Mouse (Mus musculus) MEL (cell line): ENCODE measurements around the gene Ube3c. TPM values are rescaled to one million over a fixed set of nuclear protein-coding genes. Genes with fewer than 3 reads are reported as not detected.

Experiments
- DNase-seq: peaks from one replicate; pipeline ENCODE4 v3.0.0; 2011; ENCODE audit warnings: low read depth, low spot score
- H3K27ac ChIP-seq: 2 replicates; pipeline ENCODE4 v1.5.1; 2012; ENCODE audit warnings: low read depth, mild to moderate bottlenecking, control low read depth, low read length, moderate library complexity; ENCODE audit not compliant: control insufficient read depth
- H3K27me3 ChIP-seq, 2 experiments: fragments of 150-350 bp in 1 of 2; sonication (generic) in 1 of 2; 2 replicates each; pipeline ENCODE4 v1.6.1; 2012; ENCODE audit warnings: low read length in 2 of 2, mild to moderate bottlenecking in 2 of 2, improper control_type of control experiment in 1 of 2, moderate library complexity in 1 of 2; ENCODE audit not compliant: insufficient read depth in 2 of 2, control insufficient read depth in 1 of 2
- H3K36me3 ChIP-seq, 2 experiments: 2 replicates each; pipeline ENCODE4 v1.6.1; 2012 to 2014; ENCODE audit warnings: low read length in 2 of 2, improper control_type of control experiment in 1 of 2, inconsistent platforms in 1 of 2, mild to moderate bottlenecking in 1 of 2; ENCODE audit not compliant: insufficient read depth in 2 of 2, control insufficient read depth in 1 of 2
- H3K4me1 ChIP-seq, 2 experiments: fragments of 150-350 bp in 1 of 2; sonication (generic) in 1 of 2; 2 replicates each; pipeline ENCODE4 v1.6.1; 2012; ENCODE audit warnings: low read length in 2 of 2, improper control_type of control experiment in 1 of 2, mild to moderate bottlenecking in 1 of 2; ENCODE audit not compliant: insufficient read depth in 2 of 2, control insufficient read depth in 1 of 2
- H3K4me3 ChIP-seq, 2 experiments: fragments of 150-350 bp in 1 of 2; sonication (generic) in 1 of 2; 2 replicates each; pipeline ENCODE4 v1.5.1; 2012; ENCODE audit warnings: low read depth in 2 of 2, low read length in 2 of 2, mild to moderate bottlenecking in 2 of 2, moderate library complexity in 2 of 2, control low read depth in 1 of 2, improper control_type of control experiment in 1 of 2; ENCODE audit not compliant: control insufficient read depth in 1 of 2, insufficient read depth in 1 of 2
- H3K79me2 ChIP-seq: 2 replicates; pipeline ENCODE4 v1.6.1; 2012; ENCODE audit warnings: mild to moderate bottlenecking, low read length, moderate library complexity; ENCODE audit not compliant: control insufficient read depth, poor library complexity, insufficient read depth
- H3K9ac ChIP-seq: 2 replicates; pipeline ENCODE4 v1.6.1; 2012; ENCODE audit warnings: low read depth, mild to moderate bottlenecking, control low read depth, low read length, moderate library complexity; ENCODE audit not compliant: control insufficient read depth, poor library complexity, severe bottlenecking
- H3K9me3 ChIP-seq: fragments of 150-350 bp; sonication (generic); replicated peaks from 2 replicates; pipeline ENCODE4 v1.6.1; 2012; ENCODE audit warnings: mild to moderate bottlenecking, low read length, improper control_type of control experiment, moderate library complexity; ENCODE audit not compliant: insufficient read depth
- BHLHE40 ChIP-seq: IDR thresholded peaks from 2 replicates; pipeline ENCODE4 v1.6.1; 2012; ENCODE audit warnings: low read depth, mild to moderate bottlenecking, inconsistent platforms, low read length, improper control_type of control experiment, borderline replicate concordance
- CHD1 ChIP-seq: IDR thresholded peaks from 2 replicates; pipeline ENCODE4 v1.6.1; 2012; ENCODE audit warnings: low read depth, mild to moderate bottlenecking, inconsistent platforms, low read length, improper control_type of control experiment
- CHD2 ChIP-seq: IDR thresholded peaks from 2 replicates; pipeline ENCODE4 v1.6.1; 2011; ENCODE audit warnings: low read length, improper control_type of control experiment
- CTCF ChIP-seq, 3 experiments: IDR thresholded peaks in 2 of 3; conservative IDR thresholded peaks in 1 of 3; 2 replicates each; pipeline ENCODE4 v1.5.1; 2011 to 2012; ENCODE audit warnings: low read length in 3 of 3, low read depth in 2 of 3, mild to moderate bottlenecking in 2 of 3, improper control_type of control experiment in 1 of 3, inconsistent platforms in 1 of 3, mixed read lengths in 1 of 3, moderate library complexity in 1 of 3; ENCODE audit not compliant: control insufficient read depth in 1 of 3, insufficient read depth in 1 of 3, poor library complexity in 1 of 3, severe bottlenecking in 1 of 3
- E2F4 ChIP-seq: IDR thresholded peaks from 2 replicates; pipeline ENCODE4 v1.6.1; 2011; ENCODE audit warnings: low read depth, low read length, improper control_type of control experiment, borderline replicate concordance
- ELF1 ChIP-seq: IDR thresholded peaks from 2 replicates; pipeline ENCODE4 v1.6.1; 2014; ENCODE audit warnings: low read depth, mild to moderate bottlenecking, inconsistent platforms, low read length, improper control_type of control experiment, moderate library complexity
- EP300 ChIP-seq, 2 experiments: IDR thresholded peaks; 2 replicates each; pipeline ENCODE4 v1.6.1; 2011; ENCODE audit warnings: improper control_type of control experiment in 2 of 2, low read length in 2 of 2, low read depth in 1 of 2, mild to moderate bottlenecking in 1 of 2
- ETS1 ChIP-seq: IDR thresholded peaks from 2 replicates; pipeline ENCODE4 v1.6.1; 2012; ENCODE audit warnings: low read depth, mild to moderate bottlenecking, inconsistent platforms, low read length, improper control_type of control experiment, moderate library complexity
- GABPA ChIP-seq: IDR thresholded peaks from 2 replicates; pipeline ENCODE4 v1.6.1; 2012; ENCODE audit warnings: low read depth, mild to moderate bottlenecking, inconsistent platforms, low read length, improper control_type of control experiment, moderate library complexity
- GATA1 ChIP-seq: IDR thresholded peaks from 2 replicates; pipeline ENCODE4 v1.6.1; 2011; ENCODE audit warnings: low read depth, low read length, improper control_type of control experiment
- HCFC1 ChIP-seq: IDR thresholded peaks from 2 replicates; pipeline ENCODE4 v1.6.1; 2012; ENCODE audit warnings: low read depth, mild to moderate bottlenecking, inconsistent platforms, low read length, improper control_type of control experiment, moderate library complexity
- KAT2A ChIP-seq: conservative IDR thresholded peaks from 2 replicates; pipeline ENCODE4 v1.6.1; 2012; ENCODE audit warnings: low read depth, low read length, improper control_type of control experiment, inconsistent platforms
- MAFK ChIP-seq: IDR thresholded peaks from 2 replicates; pipeline ENCODE4 v1.6.1; 2011; ENCODE audit warnings: low read depth, mild to moderate bottlenecking, low read length, improper control_type of control experiment, borderline replicate concordance
- MAX ChIP-seq: IDR thresholded peaks from 2 replicates; pipeline ENCODE4 v1.6.1; 2011; ENCODE audit warnings: low read length, improper control_type of control experiment
- MAZ ChIP-seq: IDR thresholded peaks from 2 replicates; pipeline ENCODE4 v1.6.1; 2012; ENCODE audit warnings: low read depth, mild to moderate bottlenecking, inconsistent platforms, low read length, improper control_type of control experiment
- MEF2A ChIP-seq: IDR thresholded peaks from 2 replicates; pipeline ENCODE4 v1.6.1; 2014; ENCODE audit warnings: low read depth, mild to moderate bottlenecking, inconsistent platforms, low read length, improper control_type of control experiment; ENCODE audit not compliant: poor library complexity, insufficient replicate concordance, severe bottlenecking; ENCODE audit errors: extremely low read depth
- MXI1 ChIP-seq: IDR thresholded peaks from 2 replicates; pipeline ENCODE4 v1.6.1; 2011; ENCODE audit warnings: mild to moderate bottlenecking, low read depth, low read length, improper control_type of control experiment
- MYB ChIP-seq: IDR thresholded peaks from 2 replicates; pipeline ENCODE4 v1.6.1; 2011; ENCODE audit warnings: mild to moderate bottlenecking, low read depth, low read length, improper control_type of control experiment
- MYC ChIP-seq: IDR thresholded peaks from 2 replicates; pipeline ENCODE4 v1.6.1; 2011; ENCODE audit warnings: low read depth, mild to moderate bottlenecking, low read length, improper control_type of control experiment, moderate library complexity
- NELFE ChIP-seq: IDR thresholded peaks from 2 replicates; pipeline ENCODE4 v1.6.1; 2011; ENCODE audit warnings: low read depth, low read length, improper control_type of control experiment
- NRF1 ChIP-seq: IDR thresholded peaks from 2 replicates; pipeline ENCODE4 v1.6.1; 2014; ENCODE audit warnings: low read depth, mild to moderate bottlenecking, inconsistent platforms, low read length, improper control_type of control experiment, moderate library complexity; ENCODE audit not compliant: poor library complexity, insufficient read depth, severe bottlenecking
- POLR2A ChIP-seq, 2 experiments: IDR thresholded peaks; 2 replicates each; pipeline ENCODE4 v1.6.1; 2011 to 2012; ENCODE audit warnings: low read length in 2 of 2, mild to moderate bottlenecking in 2 of 2, control low read depth in 1 of 2, improper control_type of control experiment in 1 of 2, low read depth in 1 of 2, moderate library complexity in 1 of 2; ENCODE audit not compliant: control insufficient read depth in 1 of 2, insufficient read depth in 1 of 2, poor library complexity in 1 of 2
- POLR2AphosphoS2 ChIP-seq: IDR thresholded peaks from 2 replicates; pipeline ENCODE4 v1.6.1; 2011; ENCODE audit warnings: low read length, improper control_type of control experiment
- POLR2AphosphoS5 ChIP-seq: IDR thresholded peaks from 2 replicates; pipeline ENCODE4 v1.6.1; 2012; ENCODE audit warnings: low read depth, borderline replicate concordance, mild to moderate bottlenecking, inconsistent platforms, low read length, moderate library complexity, mixed read lengths
- RAD21 ChIP-seq: IDR thresholded peaks from 2 replicates; pipeline ENCODE4 v1.6.1; 2011; ENCODE audit warnings: mild to moderate bottlenecking, low read depth, low read length, improper control_type of control experiment
- RCOR1 ChIP-seq: IDR thresholded peaks from 2 replicates; pipeline ENCODE4 v1.6.1; 2012; ENCODE audit warnings: low read depth, mild to moderate bottlenecking, inconsistent platforms, low read length, improper control_type of control experiment
- SIN3A ChIP-seq: IDR thresholded peaks from 2 replicates; pipeline ENCODE4 v1.6.1; 2012; ENCODE audit warnings: low read length, improper control_type of control experiment, inconsistent platforms
- SMC3 ChIP-seq: IDR thresholded peaks from 2 replicates; pipeline ENCODE4 v1.6.1; 2011; ENCODE audit warnings: low read depth, low read length, improper control_type of control experiment
- TAL1 ChIP-seq: IDR thresholded peaks from 2 replicates; pipeline ENCODE4 v1.6.1; 2012; ENCODE audit warnings: mild to moderate bottlenecking, inconsistent platforms, low read length, moderate library complexity, mixed read lengths
- TBP ChIP-seq: IDR thresholded peaks from 2 replicates; pipeline ENCODE4 v1.8.0; 2011; ENCODE audit warnings: low read depth, low read length, improper control_type of control experiment
- UBTF ChIP-seq: IDR thresholded peaks from 2 replicates; pipeline ENCODE4 v1.6.1; 2012; ENCODE audit warnings: low read depth, mild to moderate bottlenecking, inconsistent platforms, low read length, improper control_type of control experiment, moderate library complexity, borderline replicate concordance; ENCODE audit not compliant: insufficient read depth
- USF1 ChIP-seq: IDR thresholded peaks from 2 replicates; pipeline ENCODE4 v1.6.1; 2014; ENCODE audit warnings: low read depth, mild to moderate bottlenecking, inconsistent platforms, low read length, improper control_type of control experiment, moderate library complexity
- USF2 ChIP-seq, 2 experiments: IDR thresholded peaks; 2 replicates each; pipeline ENCODE4 v1.6.1; 2011 to 2012; ENCODE audit warnings: improper control_type of control experiment in 2 of 2, low read length in 2 of 2, borderline replicate concordance in 1 of 2, inconsistent platforms in 1 of 2, low read depth in 1 of 2, mild to moderate bottlenecking in 1 of 2; ENCODE audit not compliant: insufficient read depth in 1 of 2
- ZC3H11A ChIP-seq: IDR thresholded peaks from 2 replicates; pipeline ENCODE4 v1.6.1; 2012; ENCODE audit warnings: low read depth, mild to moderate bottlenecking, inconsistent platforms, low read length, improper control_type of control experiment
- ZKSCAN1 ChIP-seq: IDR thresholded peaks from 2 replicates; pipeline ENCODE4 v1.6.1; 2012; ENCODE audit warnings: low read depth, mild to moderate bottlenecking, inconsistent platforms, low read length, improper control_type of control experiment, moderate library complexity
- ZMIZ1 ChIP-seq: IDR thresholded peaks from 2 replicates; pipeline ENCODE4 v1.6.1; 2012; ENCODE audit warnings: low read depth, mild to moderate bottlenecking, inconsistent platforms, low read length, improper control_type of control experiment, moderate library complexity
- polyA plus RNA-seq, 2 experiments: library from polyadenylated mRNA; stranded (reverse) in 1 of 2; unstranded in 1 of 2; fragments of >175 nt in 1 of 2; fragments of >200 nt in 1 of 2; gene quantifications; 2 replicates each; pipeline versions ENCODE4 v1.2.1 to v1.2.4; 2012; ENCODE audit warnings: low replicate concordance in 2 of 2, low read depth in 1 of 2; ENCODE audit not compliant: insufficient read length in 2 of 2, insufficient read depth in 1 of 2, missing spikeins in 1 of 2
- total RNA-seq: library from RNA; depleted of rRNA; stranded (reverse); fragments of 300-350 nt; gene quantifications from 2 replicates; pipeline ENCODE4 v1.2.3, GENCODE M21; 2012; rRNA removed

The Ube3c gene
- total RNA-seq (39.6 and 39.9 TPM in 2 replicates), polyA plus RNA-seq (10 to 100 TPM in 1 of 2 experiments, not detected in 1; 34.7 TPM)

- H3K9ac ChIP-seq = peak within 1 kb of the TSS; percentile 99
- 0 out of 2 replicates have a peak, but pooled peaks cover 3% of the 10 kb centered on the region for H3K9me3 ChIP-seq
- H3K36me3 ChIP-seq = peaks cover 17 to 27% of the 10 kb centered on the region in 2 experiments
- H3K4me3 ChIP-seq = peak within 1 kb of the TSS; percentile 87 to 100
- H3K27ac ChIP-seq = peak within 1 kb of the TSS; percentile 90
- H3K4me1 ChIP-seq = peaks cover 9 to 11% of the 10 kb centered on the region in 2 experiments
- H3K79me2 ChIP-seq = peaks cover 33% of the 10 kb centered on the region
- no peaks in the 10 kb centered on the region for H3K27me3 ChIP-seq
- DNase-seq = peak; percentile 100
- TF ChIP-seq CTCF (IDR thresholded peaks at IDR 0.05 in 2 of 3, conservative IDR thresholded peaks at IDR 0.05 in 1 of 3; ENCODE audit: control insufficient read depth in 1 of 3, insufficient read depth in 1 of 3, low read depth in 2 of 3, low read length in 3 of 3, poor library complexity in 1 of 3, severe bottlenecking in 1 of 3) (no peak), MYC (0 out of 2 replicates have a peak, but pooled peaks have one; percentile 68), TAL1 (no peak), RCOR1 (no peak; the same call in 1 of the 2 replicates), NRF1 (peak; percentile 87), MAX (peak; percentile 49; the same call in 1 of the 2 replicates), ZKSCAN1 (no peak), MXI1 (no peak), ETS1 (no peak; the same call in 1 of the 2 replicates), CHD1 (no peak), NELFE (peak; percentile 90), RAD21 (no peak), UBTF (no peak), ZC3H11A (no peak), MEF2A (no peak), POLR2A (IDR thresholded peaks at IDR 0.05; ENCODE audit: control insufficient read depth in 1 of 2, insufficient read depth in 1 of 2, low read depth in 1 of 2, low read length in 2 of 2, poor library complexity in 1 of 2) (peak; percentile 38 to 89; a peak in 3 of 4 replicates), ELF1 (peak; percentile 96), POLR2AphosphoS2 (peak; percentile 86), KAT2A (peak; percentile 95), TBP (peak; percentile 77), HCFC1 (peak; percentile 96), USF2 (IDR thresholded peaks at IDR 0.05; ENCODE audit: borderline replicate concordance in 1 of 2, insufficient read depth in 1 of 2, low read depth in 1 of 2, low read length in 2 of 2) (no peak), MAZ (no peak; the same call in 1 of the 2 replicates), GABPA (no peak), BHLHE40 (no peak), MAFK (no peak), EP300 (IDR thresholded peaks at IDR 0.05; ENCODE audit: low read depth in 1 of 2, low read length in 2 of 2) (peak in 1 of 2 experiments; percentile 4; a peak in 1 of 4 replicates), E2F4 (no peak; the same call in 1 of the 2 replicates), ZMIZ1 (peak; percentile 62; the same call in 1 of the 2 replicates), MYB (no peak), GATA1 (no peak), CHD2 (no peak), POLR2AphosphoS5 (no peak; the same call in 1 of the 2 replicates), SIN3A (peak; percentile 66; the same call in 1 of the 2 replicates), SMC3 (no peak), USF1 (peak; percentile 39; the same call in 1 of the 2 replicates)
Measured at GRCm38 (mm10) chr5:29568848-29569377, at the start of gene Ube3c. Ube3c (plus strand) TSS chr5:29569242.
